Mouse (Mus musculus) kidney, embryonic 15.5 days (tissue): Measurements from ENCODE around the gene Rala. TPM values are rescaled to one million over a fixed set of nuclear protein-coding genes. Genes with fewer than 3 reads are reported as not detected.

Source experiments
- ATAC-seq: fragments of 200-750 bp; cut with Nextera tagmentation; replicated peaks from 2 replicates; pipeline ENCODE4 v1.8.0; 2017; ENCODE audit warnings: moderate TSS enrichment; ENCODE audit not compliant: low FRiP score
- H3K27ac ChIP-seq: fragments of 300-500 bp; sonication (generic); 2 replicates; pipeline ENCODE4 v1.5.1; 2015; ENCODE audit warnings: mild to moderate bottlenecking, inconsistent platforms
- H3K27me3 ChIP-seq: fragments of 300-500 bp; sonication (generic); 2 replicates; pipeline ENCODE4 v1.6.1; 2015; ENCODE audit warnings: inconsistent platforms
- H3K36me3 ChIP-seq: fragments of 300-500 bp; sonication (generic); 2 replicates; pipeline ENCODE4 v1.6.1; 2015; ENCODE audit warnings: inconsistent platforms
- H3K4me1 ChIP-seq: fragments of 300-500 bp; sonication (generic); 2 replicates; pipeline ENCODE4 v1.6.1; 2015; ENCODE audit warnings: inconsistent platforms
- H3K4me2 ChIP-seq: fragments of 300-500 bp; sonication (generic); 2 replicates; pipeline ENCODE4 v1.6.1; 2015; ENCODE audit warnings: moderate library complexity, mild to moderate bottlenecking, inconsistent platforms
- H3K4me3 ChIP-seq: fragments of 300-500 bp; sonication (generic); replicated peaks from 2 replicates; pipeline ENCODE4 v1.5.1; 2015; ENCODE audit warnings: mild to moderate bottlenecking, inconsistent platforms
- H3K9ac ChIP-seq: fragments of 300-500 bp; sonication (generic); 2 replicates; pipeline ENCODE4 v1.6.1; 2015; ENCODE audit warnings: mild to moderate bottlenecking, inconsistent platforms
- H3K9me3 ChIP-seq: fragments of 300-500 bp; sonication (generic); replicated peaks from 2 replicates; pipeline ENCODE4 v1.6.1; 2016; ENCODE audit warnings: inconsistent platforms
- WGBS: fragments of 180-500 bp; shearing (Covaris S2); methylation state at CpG from one replicate; pipeline ENCODE4 v1.1.7; 2015; ENCODE audit warnings: mixed read lengths; 5-methylcytosine and 5-hydroxymethylcytosine counted together
- polyA plus RNA-seq: library from polyadenylated mRNA; unstranded; fragments of >200 nt; fragmentation: Nextera tagmentation; extraction: Ambion mirVana; gene quantifications from 2 replicates; pipeline ENCODE4 v1.2.1, GENCODE M21; 2015

Rala gene
- 101 and 104 TPM in 2 replicates for polyA plus RNA-seq

DNA sequence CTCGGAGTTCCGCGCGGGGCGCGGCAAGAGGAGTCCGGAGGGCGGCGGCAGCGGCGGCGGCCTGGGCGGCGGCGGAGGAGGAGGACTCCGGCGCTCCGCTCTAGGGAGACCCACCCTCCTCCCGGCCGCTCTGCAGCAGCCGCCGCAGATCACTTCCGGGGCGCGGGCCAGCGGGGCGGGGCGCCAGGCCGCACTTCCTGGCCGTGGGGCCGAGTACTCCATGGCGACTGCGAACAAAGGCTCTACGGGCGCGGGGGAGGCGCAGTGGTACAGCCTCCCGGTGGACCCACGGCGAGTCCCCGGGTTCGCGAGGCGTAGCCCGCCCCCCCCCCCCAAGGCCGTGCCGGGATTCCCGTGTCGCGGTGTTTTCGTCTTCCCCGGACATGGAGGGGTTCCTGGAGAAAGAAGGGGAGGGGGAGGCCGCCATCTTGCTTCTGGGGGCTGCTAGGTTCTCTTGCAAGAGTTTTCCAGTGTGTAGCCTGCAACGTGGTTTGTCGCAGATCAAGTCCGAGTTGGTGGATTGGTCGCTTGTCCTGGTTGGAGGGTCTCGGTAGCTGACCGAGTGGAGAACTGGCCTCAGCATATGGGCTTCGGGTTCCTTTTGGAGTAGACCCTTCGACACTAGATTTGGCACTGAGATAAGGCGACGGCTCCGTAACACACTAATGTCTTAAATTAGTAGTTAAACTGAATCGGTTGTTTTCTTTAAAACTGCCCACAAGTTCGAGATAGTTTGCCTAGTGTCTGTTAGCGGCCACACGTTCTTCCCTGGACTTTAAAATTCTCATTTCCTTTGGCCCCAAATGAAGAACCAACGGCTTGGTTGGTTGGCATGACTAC is at the start of gene Rala:
Rala (minus strand) TSS at position 162 of the 840 bp plus-strand sequence.
- WGBS, result 9% methylated on average over 66 of the region's 69 CpGs

DNA sequence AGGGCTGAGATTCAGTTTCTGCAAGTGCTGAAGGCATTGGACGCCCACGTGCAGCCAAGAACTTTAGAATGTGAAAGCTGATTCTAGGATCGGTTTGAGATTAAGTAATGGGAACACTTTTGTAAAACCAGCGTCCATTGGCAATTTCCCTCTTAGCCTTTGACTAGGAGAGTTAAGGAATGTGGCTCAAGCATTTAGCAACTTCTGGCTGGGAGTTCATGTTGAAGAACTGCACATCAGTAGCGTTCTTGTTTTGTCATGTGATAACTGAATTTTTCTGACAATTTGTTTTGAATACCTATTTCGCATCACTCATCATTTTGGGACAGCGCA is 49.4 kb upstream of the Rala start:
- H3K27ac ChIP-seq, result peak overlapping the region; percentile 90
- no peaks in the 10 kb centered on the region for H3K27me3 ChIP-seq
- peak overlapping the region; percentile 79 for H3K4me2 ChIP-seq
- no peaks in the 10 kb centered on the region for H3K9me3 ChIP-seq
- H3K4me1 ChIP-seq, result peaks cover 3% of the 10 kb centered on the region
- ATAC-seq, result peak; percentile 28
- peaks cover 11% of the 10 kb centered on the region; the same call in 1 of the 2 replicates for H3K36me3 ChIP-seq
- peak overlapping the region; percentile 88 for H3K4me3 ChIP-seq
- H3K9ac ChIP-seq, result peak overlapping the region; percentile 83
- WGBS, result 40% methylated on average over 7 of the region's 7 CpGs

More for the DNA sequence above, at the start of gene Rala:
- Histone ChIP-seq H3K4me1 (peaks cover 11% of the 10 kb centered on the region), H3K27me3 (no peaks in the 10 kb centered on the region), H3K9ac (peak within 1 kb of the TSS; percentile 88), H3K4me3 (peak within 1 kb of the TSS; percentile 97), H3K27ac (peak within 1 kb of the TSS; percentile 92), H3K9me3 (no peaks in the 10 kb centered on the region), H3K4me2 (peak within 1 kb of the TSS; percentile 67), H3K36me3 (no peaks in the 10 kb centered on the region)
- ATAC-seq, result peak; percentile 100

DNA sequence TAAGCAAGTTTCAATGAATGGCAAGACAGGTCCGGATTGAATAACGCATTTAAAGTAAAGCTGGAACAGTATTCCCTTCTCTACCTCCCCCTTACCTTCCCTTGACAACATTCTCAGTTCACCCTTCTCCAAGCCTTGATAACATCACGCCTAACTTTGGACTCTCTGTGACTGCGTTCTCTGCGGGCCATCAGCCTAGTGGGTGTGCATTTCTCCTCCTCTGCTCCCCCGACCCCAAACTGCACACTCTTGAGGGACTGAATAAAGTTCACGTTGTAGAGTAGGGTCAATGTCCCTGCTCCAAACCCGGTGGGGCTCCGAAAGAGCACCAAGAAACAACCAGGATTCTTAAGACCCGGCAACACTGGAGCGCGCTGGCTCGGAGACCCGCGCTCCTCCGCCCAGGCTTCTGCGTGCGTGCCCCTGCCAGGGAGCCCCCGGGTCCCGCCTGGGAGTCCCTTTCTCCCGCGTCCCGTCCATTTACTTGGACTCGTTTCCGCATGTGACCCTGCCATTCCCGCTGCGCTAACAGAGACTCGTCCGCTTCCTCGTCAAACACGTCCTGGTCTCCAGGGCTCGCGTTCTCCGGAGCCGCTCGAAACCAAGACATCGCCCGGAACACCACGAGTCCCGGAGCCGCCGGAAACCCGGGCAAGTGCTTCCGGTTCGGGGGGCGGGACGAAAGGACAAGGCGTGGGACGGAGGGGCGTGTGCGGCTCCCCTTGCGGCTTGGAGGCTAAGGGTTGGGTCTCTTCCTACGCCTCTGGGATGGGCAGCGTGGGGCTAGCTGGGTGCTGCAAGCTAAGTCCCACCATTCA is 48.9 kb upstream of the Rala start, which contains the start of gene Yae1d1:
Yae1d1 (minus strand) TSS at position 653 of the 818 bp plus-strand sequence.
- WGBS, result under 1% methylated on average over 54 of the region's 54 CpGs
- no peaks in the 10 kb centered on the region for H3K9me3 ChIP-seq
- peak; percentile 100 for ATAC-seq
- peak within 1 kb of the TSS; percentile 79 for H3K4me2 ChIP-seq
- peak within 1 kb of the TSS; percentile 90 for H3K27ac ChIP-seq
- H3K36me3 ChIP-seq, result peaks cover 11% of the 10 kb centered on the region; the same call in 1 of the 2 replicates
- peak within 1 kb of the TSS; percentile 88 for H3K4me3 ChIP-seq
- H3K9ac ChIP-seq, result peak within 1 kb of the TSS; percentile 83
- H3K27me3 ChIP-seq, result no peaks in the 10 kb centered on the region
- H3K4me1 ChIP-seq, result peaks cover 3% of the 10 kb centered on the region

DNA sequence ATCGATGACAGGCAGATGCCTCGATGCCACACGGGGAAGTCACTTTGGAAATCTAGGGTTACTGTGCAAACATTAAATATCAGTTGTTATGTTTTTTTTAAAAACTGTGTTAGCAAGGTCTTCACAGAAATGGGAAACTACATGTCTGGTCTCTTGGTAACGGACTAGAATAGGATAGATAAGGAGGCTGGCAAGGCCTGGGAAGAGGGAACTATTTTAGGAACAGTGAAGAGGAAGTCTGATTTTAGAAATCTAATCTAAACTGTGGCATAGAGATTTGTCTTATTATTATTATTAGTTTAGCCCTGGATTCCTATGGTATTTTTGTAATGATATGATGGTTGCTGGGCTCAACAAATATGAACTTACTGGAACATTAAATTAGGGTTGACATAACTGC is 48.0 kb upstream of the Rala start:
- Histone ChIP-seq H3K9ac (peak overlapping the region; percentile 83; the same call in 1 of the 2 replicates), H3K4me3 (peak overlapping the region; percentile 88), H3K4me2 (peak overlapping the region; percentile 79), H3K9me3 (no peaks in the 10 kb centered on the region), H3K27me3 (no peaks in the 10 kb centered on the region), H3K36me3 (peaks cover 18% of the 10 kb centered on the region), H3K27ac (no peak overlapping the region), H3K4me1 (peaks cover 3% of the 10 kb centered on the region)
- WGBS, result 66% methylated on average over 4 of the region's 4 CpGs
- no peak for ATAC-seq

DNA sequence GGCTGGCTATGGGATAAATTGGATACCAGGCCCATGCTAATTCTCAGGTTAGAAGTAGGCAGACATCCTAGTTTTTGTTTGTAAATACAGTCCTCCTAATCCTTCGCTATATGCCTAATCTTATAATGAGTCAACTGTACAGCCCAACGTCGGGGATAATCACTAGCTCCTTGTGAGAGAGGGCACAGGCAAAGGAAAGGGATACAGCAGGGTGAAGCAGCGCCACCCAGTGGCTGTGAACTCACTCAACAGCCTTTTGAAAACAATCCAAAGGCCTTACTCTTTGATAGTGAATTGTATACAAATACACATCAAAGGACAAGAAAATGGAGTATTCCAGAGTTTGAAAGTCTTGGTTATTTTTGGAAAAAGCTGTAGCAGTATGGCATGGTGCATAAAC is 39.2 kb upstream of the Rala start:
- 58% methylated on average over 4 of the region's 4 CpGs for whole genome bisulfite sequencing
- Histone ChIP-seq H3K4me1 (no peaks in the 10 kb centered on the region), H3K36me3 (peaks cover 52% of the 10 kb centered on the region), H3K4me3 (no peak overlapping the region), H3K9ac (no peak overlapping the region), H3K9me3 (no peaks in the 10 kb centered on the region), H3K4me2 (no peak overlapping the region), H3K27ac (no peak overlapping the region), H3K27me3 (no peaks in the 10 kb centered on the region)
- ATAC-seq, result no peak

DNA sequence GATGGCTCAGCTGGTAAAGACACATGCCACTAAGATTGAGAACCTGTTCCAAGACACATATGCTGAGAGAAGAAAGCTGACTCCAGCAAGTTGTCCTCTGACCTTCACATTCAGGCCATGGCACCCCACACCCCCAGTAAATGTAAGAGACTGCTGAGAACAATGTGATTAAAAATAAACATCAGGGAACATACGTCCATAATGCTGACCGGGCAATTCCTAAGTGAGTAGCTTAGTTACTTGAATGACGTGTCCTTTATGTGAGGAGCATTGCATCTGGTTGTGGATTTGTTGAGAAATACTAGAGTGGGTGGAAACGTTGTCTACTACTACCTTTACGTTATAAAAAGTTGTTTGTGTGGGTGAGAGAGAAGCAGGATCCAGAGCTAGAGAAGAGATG is 38.6 kb upstream of the Rala start:
- Histone ChIP-seq H3K9ac (no peak overlapping the region), H3K27me3 (no peaks in the 10 kb centered on the region), H3K4me1 (no peaks in the 10 kb centered on the region), H3K27ac (no peak overlapping the region), H3K36me3 (peaks cover 49% of the 10 kb centered on the region), H3K4me3 (no peak overlapping the region), H3K9me3 (no peaks in the 10 kb centered on the region), H3K4me2 (no peak overlapping the region)
- WGBS, result 81% methylated on average over 5 of the region's 5 CpGs
- ATAC-seq, result no peak

DNA sequence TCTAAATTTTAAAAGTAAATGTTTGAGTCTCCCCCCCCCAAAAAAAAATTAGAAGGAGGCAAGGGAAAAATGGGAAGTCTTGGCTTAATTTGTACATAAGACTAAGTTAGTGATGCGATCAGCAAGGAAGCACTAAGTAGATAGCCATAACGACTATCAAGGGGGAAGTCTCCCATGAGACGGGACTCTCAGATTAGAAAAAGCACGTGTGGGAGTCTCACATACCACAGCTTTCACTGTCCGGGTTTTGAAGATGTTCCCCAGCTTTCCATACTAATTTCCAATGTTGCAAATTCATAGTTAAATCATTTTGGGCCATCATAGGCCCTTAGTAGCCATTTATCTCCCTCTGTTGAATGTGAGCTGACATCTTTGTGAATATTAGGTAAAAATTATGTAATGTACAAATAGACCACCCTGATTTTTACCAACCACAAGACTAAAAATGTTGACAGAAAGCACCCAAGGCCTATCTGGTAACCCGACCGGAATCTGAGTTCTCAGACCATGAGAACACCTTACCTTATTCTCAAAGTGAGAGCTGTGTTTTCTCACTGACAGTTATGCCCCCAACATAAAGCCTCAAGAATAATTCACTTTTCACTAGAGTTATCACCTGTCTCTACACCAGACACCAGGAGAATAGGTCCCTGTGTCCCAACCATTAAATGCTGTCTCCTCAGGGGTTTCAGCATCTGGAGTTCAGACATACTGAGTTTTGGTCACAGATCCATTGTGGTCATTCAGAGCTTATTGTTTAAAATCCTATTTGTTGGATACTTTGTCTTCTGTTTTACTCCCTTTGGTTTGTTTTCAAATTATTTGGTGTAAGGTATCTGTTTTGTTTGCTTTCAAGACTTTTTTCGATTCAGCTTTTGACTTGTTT is 33.1 kb upstream of the Rala start:
- Histone ChIP-seq H3K27me3 (no peaks in the 10 kb centered on the region), H3K4me2 (no peak overlapping the region), H3K4me1 (no peaks in the 10 kb centered on the region), H3K9me3 (no peaks in the 10 kb centered on the region), H3K36me3 (no peaks in the 10 kb centered on the region), H3K27ac (no peak overlapping the region), H3K9ac (no peak overlapping the region), H3K4me3 (no peak overlapping the region)
- no peak for ATAC-seq
- 72% methylated on average over 8 of the region's 8 CpGs for WGBS

DNA sequence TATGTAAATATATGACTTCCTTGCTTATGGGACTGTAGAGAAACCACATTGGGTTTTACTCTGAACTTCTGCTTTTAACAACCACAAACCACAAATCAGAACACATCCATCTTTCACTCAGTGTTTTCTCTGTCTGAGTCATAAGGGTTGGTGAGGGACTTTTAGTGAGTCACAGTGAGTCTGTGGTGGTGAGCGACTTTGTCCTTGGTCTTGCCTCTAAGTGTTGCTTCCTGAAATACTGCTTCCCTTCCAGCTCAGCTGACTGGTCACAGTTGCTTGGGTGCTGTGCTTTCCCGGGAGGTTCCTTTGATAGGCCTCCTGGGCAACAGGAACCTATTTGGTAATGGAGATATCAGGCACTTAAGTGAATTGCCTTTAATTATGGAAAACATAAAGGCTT is 31.9 kb upstream of the Rala start:
- 24% methylated on average over 2 of the region's 2 CpGs for WGBS
- ATAC-seq, result 0 out of 2 replicates have a peak, but pooled peaks have one; percentile 25
- no peaks in the 10 kb centered on the region for H3K36me3 ChIP-seq

DNA sequence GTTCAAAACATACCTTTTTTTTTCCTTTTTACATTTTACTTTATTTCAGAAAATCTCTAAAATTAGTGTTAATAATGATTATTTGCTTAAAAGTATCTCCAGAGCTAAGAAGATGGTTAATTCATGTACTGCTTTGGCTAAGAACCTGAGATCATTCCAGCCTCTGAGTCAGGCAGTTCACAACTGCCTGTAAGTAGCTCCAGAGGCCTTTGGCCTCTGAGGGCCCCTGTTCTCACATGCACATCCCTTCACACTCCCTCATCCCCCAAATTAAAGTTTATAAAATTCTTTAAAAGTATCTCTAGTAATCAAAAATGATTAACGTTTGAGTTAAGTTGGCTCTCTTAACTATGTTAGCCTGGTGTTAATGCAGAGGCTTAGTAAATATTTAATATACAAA is 31.4 kb upstream of the Rala start:
- H3K4me1 ChIP-seq, result no peaks in the 10 kb centered on the region

More for the DNA sequence above, 31.9 kb upstream of the Rala start:
- Histone ChIP-seq H3K27me3 (no peaks in the 10 kb centered on the region), H3K4me1 (no peaks in the 10 kb centered on the region), H3K27ac (no peak overlapping the region), H3K4me3 (no peak overlapping the region), H3K9ac (no peak overlapping the region), H3K9me3 (no peaks in the 10 kb centered on the region), H3K4me2 (no peak overlapping the region)

DNA sequence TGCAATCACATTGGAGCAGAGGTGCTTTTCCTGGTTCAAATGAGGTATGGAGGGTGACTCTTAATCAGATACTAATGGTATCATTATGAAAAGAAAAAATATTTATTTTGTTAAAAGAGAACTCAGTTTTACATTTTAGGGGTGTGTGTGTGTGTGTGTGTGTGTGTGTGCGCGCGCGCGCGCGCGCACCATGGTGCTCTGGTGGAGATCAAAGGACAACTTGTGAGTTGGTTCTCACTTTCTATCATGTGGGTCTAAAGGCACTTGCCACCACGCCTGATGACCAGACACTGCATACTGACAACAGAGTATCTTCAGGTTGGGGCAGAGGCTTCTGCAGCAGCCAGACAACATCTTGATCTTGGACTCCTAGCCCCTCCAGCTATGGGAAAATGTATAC is 30.7 kb upstream of the Rala start:
- Histone ChIP-seq H3K4me3 (no peak overlapping the region), H3K27me3 (no peaks in the 10 kb centered on the region), H3K27ac (no peak overlapping the region), H3K4me1 (no peaks in the 10 kb centered on the region), H3K36me3 (no peaks in the 10 kb centered on the region), H3K9me3 (no peaks in the 10 kb centered on the region), H3K9ac (no peak overlapping the region), H3K4me2 (no peak overlapping the region)
- ATAC-seq, result no peak
- WGBS, result 97% methylated on average over 9 of the region's 9 CpGs

More for the DNA sequence above, 31.4 kb upstream of the Rala start:
- Histone ChIP-seq H3K27ac (no peak overlapping the region), H3K4me3 (no peak overlapping the region), H3K9me3 (no peaks in the 10 kb centered on the region), H3K36me3 (no peaks in the 10 kb centered on the region), H3K4me2 (no peak overlapping the region), H3K9ac (no peak overlapping the region), H3K27me3 (no peaks in the 10 kb centered on the region)
- WGBS, result 73% methylated on average over 1 of the region's 1 CpGs
- no peak for ATAC-seq

DNA sequence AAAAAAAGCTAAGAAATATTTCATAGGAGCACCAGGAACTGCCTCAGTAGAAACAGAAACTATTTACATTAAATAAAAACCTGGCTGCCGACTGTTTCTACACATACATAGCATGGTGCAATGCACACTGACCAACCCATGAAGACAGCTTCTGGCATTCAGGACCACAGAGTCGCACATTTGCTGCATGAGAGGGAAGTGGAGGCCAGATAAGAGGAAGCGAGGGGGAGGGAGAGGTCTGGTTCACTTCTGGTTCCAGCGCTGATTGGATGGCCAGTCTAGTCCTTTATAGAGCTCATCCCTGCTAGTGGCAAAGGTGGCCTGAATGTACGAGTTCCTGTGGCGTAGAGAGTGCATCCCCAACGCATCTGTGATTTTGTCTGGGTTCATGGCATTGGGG is 16.6 kb upstream of the Rala start:
- H3K27ac ChIP-seq, result no peak overlapping the region
- WGBS, result 82% methylated on average over 7 of the region's 7 CpGs
- no peak overlapping the region for H3K4me3 ChIP-seq
- H3K36me3 ChIP-seq, result no peaks in the 10 kb centered on the region
- no peaks in the 10 kb centered on the region for H3K4me1 ChIP-seq
- no peak overlapping the region for H3K4me2 ChIP-seq
- H3K9me3 ChIP-seq, result no peaks in the 10 kb centered on the region
- no peak for ATAC-seq
- H3K9ac ChIP-seq, result no peak overlapping the region
- H3K27me3 ChIP-seq, result no peaks in the 10 kb centered on the region
